ENCODE assay signal across 12 mouse cellular contexts in genomic region chr6:17943877-17944617, GRCm38 (mm10).
DNase-seq lines count a peak whose midpoint lies in the region; ATAC-seq and TF ChIP-seq lines count a peak whose summit lies in the region.
"Had no signal": no experiment of that assay in that cellular context is flagged by ENCODE, and none has a peak within 500 bp of the region (broad histone marks: within the 10 kb centered on the region; RNA-seq: fewer than 3 reads in every experiment).

No protein-coding gene starts in this region.

- H3K9me3 ChIP-seq in heart, postnatal 0 days (replicated peaks; ENCODE audit: control insufficient read depth, low read length): no peaks in the 10 kb centered on the region
- no peaks in the 10 kb centered on the region for H3K9me3 ChIP-seq in embryonic facial prominence, embryonic 12.5 days

- TF ChIP-seq POLR2A in kidney, adult 2 months (IDR thresholded peaks at IDR 0.05; ENCODE audit: low read depth, low read length): no peak

- no peak overlapping the region for H3K27ac ChIP-seq in heart, postnatal 0 days (ENCODE audit: low read depth)
- H3K27ac ChIP-seq in embryonic facial prominence, embryonic 12.5 days: no peak overlapping the region
- no peak overlapping the region for H3K27ac ChIP-seq in kidney, adult 2 months (ENCODE audit: insufficient read depth, low read depth, low read length)

- TF ChIP-seq EP300 in heart, postnatal 0 days (IDR thresholded peaks at IDR 0.05; ENCODE audit: low read depth): no peak

- no peak overlapping the region for H3K4me2 ChIP-seq in heart, postnatal 0 days (ENCODE audit: low read depth, low read length)
- H3K4me2 ChIP-seq in embryonic facial prominence, embryonic 12.5 days (replicated peaks): no peak overlapping the region

- no peak for TF ChIP-seq CTCF in heart, postnatal 0 days (IDR thresholded peaks at IDR 0.05; ENCODE audit: low read depth)
- TF ChIP-seq CTCF in kidney, adult 2 months (conservative IDR thresholded peaks at IDR 0.05; ENCODE audit: insufficient read depth, insufficient read length, low read depth, low read length): no peak

- peak; percentile 39 for DNase-seq in heart, postnatal 0 days (ENCODE audit: low spot score)
- no peak for DNase-seq in heart, postnatal 25 days (ENCODE audit: low spot score)
- DNase-seq in NIH3T3 (ENCODE audit: low read depth): peak; percentile 78
- peak; percentile 68 for DNase-seq in lung, postnatal 10 days
- no peak for DNase-seq in cerebellum, postnatal 10 days
- no peak for DNase-seq in kidney, postnatal 25 days
- no peak for DNase-seq in kidney, adult 2 months
- DNase-seq: cerebellum, adult 11-12 months; liver had no signal

- H3K36me3 ChIP-seq in heart, postnatal 0 days (replicated peaks; ENCODE audit: control insufficient read depth, insufficient read depth, low read length): 0 out of 2 replicates have a peak, but pooled peaks cover 5% of the 10 kb centered on the region
- no peaks in the 10 kb centered on the region for H3K36me3 ChIP-seq in embryonic facial prominence, embryonic 12.5 days
- H3K36me3 ChIP-seq in kidney, adult 2 months (ENCODE audit: control insufficient read depth, insufficient read depth, low read length): no peaks in the 10 kb centered on the region

- intact Hi-C loops in heart, postnatal 25 days (cut with DNase I): no loop called here

- WGBS in heart, postnatal 0 days: 48% methylated on average over 9 of the region's 9 CpGs
- WGBS in embryonic facial prominence, embryonic 12.5 days: 55% methylated on average over 9 of the region's 9 CpGs
- WGBS in kidney, adult 2 months: 70% methylated on average over 9 of the region's 9 CpGs

- no peak overlapping the region for H3K4me3 ChIP-seq in heart, postnatal 0 days (ENCODE audit: low read depth, low read length)
- H3K4me3 ChIP-seq in embryonic facial prominence, embryonic 12.5 days: no peak overlapping the region
- H3K4me3 ChIP-seq in kidney, adult 2 months (ENCODE audit: insufficient read depth, low read depth, low read length): no peak overlapping the region

- peaks cover 14% of the 10 kb centered on the region; the same call in 1 of the 2 replicates for H3K4me1 ChIP-seq in heart, postnatal 0 days (ENCODE audit: control insufficient read depth, insufficient read depth)
- H3K4me1 ChIP-seq in embryonic facial prominence, embryonic 12.5 days: peaks cover 9% of the 10 kb centered on the region; the same call in 1 of the 2 replicates
- no peaks in the 10 kb centered on the region for H3K4me1 ChIP-seq in kidney, adult 2 months (ENCODE audit: control insufficient read depth, insufficient read depth, low read length)

- ATAC-seq in heart, postnatal 0 days (ENCODE audit: insufficient read depth, low read depth): peak; percentile 54; the same call in 1 of the 2 replicates
- ATAC-seq in embryonic facial prominence, embryonic 12.5 days (ENCODE audit: insufficient number of reproducible peaks, insufficient read depth, low FRiP score, low TSS enrichment): peak; percentile 42; the same call in 1 of the 2 replicates
- ATAC-seq: Patski had no signal

- H3K9ac ChIP-seq in heart, postnatal 0 days (replicated peaks; ENCODE audit: low read depth, low read length): no peak overlapping the region
- no peak overlapping the region for H3K9ac ChIP-seq in embryonic facial prominence, embryonic 12.5 days

- H3K27me3 ChIP-seq in heart, postnatal 0 days (ENCODE audit: control insufficient read depth, insufficient read depth, low read length): no peaks in the 10 kb centered on the region
- H3K27me3 ChIP-seq in embryonic facial prominence, embryonic 12.5 days: no peaks in the 10 kb centered on the region
- no peaks in the 10 kb centered on the region for H3K27me3 ChIP-seq in kidney, adult 2 months (replicated peaks; ENCODE audit: control insufficient read depth, insufficient read depth, low read length)
- H3K27me3 ChIP-seq: CH12.LX, Patski had no signal

Comparison
In these comparisons a context has a peak if more than half of its experiments do, and no peak if none do; other contexts are left out.
1. DNase-seq: peak in heart, postnatal 0 days (single experiment), NIH3T3 (single experiment) and lung, postnatal 10 days (single experiment); none in heart, postnatal 25 days (single experiment), cerebellum, postnatal 10 days (0 of 2), kidney, postnatal 25 days (0 of 2) and kidney, adult 2 months (single experiment).